Mouse (Mus musculus): Measurements from ENCODE around the gene Rasgrp1. TPM values are rescaled to one million over a fixed set of nuclear protein-coding genes. Genes with fewer than 3 reads are reported as not detected.

Gene Rasgrp1
- polyA plus RNA-seq, 1 experiment = not detected

DNA sequence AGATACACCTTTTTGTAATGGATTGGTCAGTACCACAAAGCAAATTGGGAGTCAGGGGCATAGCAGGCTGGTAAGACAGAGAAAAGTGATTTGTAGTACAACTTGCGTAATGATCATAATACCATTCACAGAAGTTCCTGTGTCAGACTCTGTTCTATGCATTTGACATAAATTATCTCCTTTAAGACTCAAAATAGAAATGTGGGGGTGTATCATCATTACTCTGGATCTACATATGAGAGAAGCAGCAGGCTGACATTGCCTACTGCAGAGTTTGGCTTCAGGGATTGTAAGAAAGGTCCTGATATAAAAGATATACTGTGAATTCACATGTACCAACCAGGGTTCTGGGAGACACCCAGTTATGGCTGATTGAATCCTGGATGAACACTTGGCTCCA, 28.9 kb upstream of the Rasgrp1 start:
- Histone ChIP-seq H3K36me3 (ENCODE audit: control insufficient read depth) (no peaks in the 10 kb centered on the region), H3K4me3 (replicated peaks) (no peak overlapping the region), H3K4me1 (ENCODE audit: control insufficient read depth) (no peaks in the 10 kb centered on the region), H3K27me3 (ENCODE audit: control insufficient read depth) (no peaks in the 10 kb centered on the region), H3K9me3 (ENCODE audit: control insufficient read depth, low read length) (no peaks in the 10 kb centered on the region)
- no peak for TF ChIP-seq TAL1 (IDR thresholded peaks at IDR 0.05; ENCODE audit: low read length)
- TF ChIP-seq GATA1 (IDR thresholded peaks at IDR 0.05; ENCODE audit: low read length) = no peak

DNA sequence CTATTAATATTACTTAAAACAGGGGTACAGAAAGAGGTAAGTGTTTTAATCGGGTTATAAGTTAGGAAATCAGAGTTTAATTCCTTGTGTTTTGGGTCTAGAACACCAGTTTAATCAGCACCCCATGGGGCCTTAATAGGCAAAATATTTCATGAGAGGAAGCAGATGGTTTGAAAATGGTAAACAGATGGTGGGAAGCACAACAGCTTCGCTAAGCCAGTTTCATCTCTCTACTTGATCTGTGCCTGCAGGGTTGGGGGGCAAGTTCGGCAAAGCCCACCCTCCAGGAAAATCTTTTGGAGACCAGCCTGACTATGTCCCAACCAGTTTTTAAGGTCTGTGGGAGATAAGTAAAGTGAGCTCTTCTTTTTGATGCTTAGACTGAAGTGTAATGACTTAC, 23.7 kb upstream of the Rasgrp1 start:
- Histone ChIP-seq H3K9me3 (ENCODE audit: control insufficient read depth, low read length) (no peaks in the 10 kb centered on the region), H3K27me3 (ENCODE audit: control insufficient read depth) (no peaks in the 10 kb centered on the region), H3K36me3 (ENCODE audit: control insufficient read depth) (no peaks in the 10 kb centered on the region), H3K4me3 (replicated peaks) (no peak overlapping the region), H3K4me1 (ENCODE audit: control insufficient read depth) (no peaks in the 10 kb centered on the region)
- TF ChIP-seq TAL1 (IDR thresholded peaks at IDR 0.05; ENCODE audit: low read length) = no peak
- no peak for TF ChIP-seq GATA1 (IDR thresholded peaks at IDR 0.05; ENCODE audit: low read length)

DNA sequence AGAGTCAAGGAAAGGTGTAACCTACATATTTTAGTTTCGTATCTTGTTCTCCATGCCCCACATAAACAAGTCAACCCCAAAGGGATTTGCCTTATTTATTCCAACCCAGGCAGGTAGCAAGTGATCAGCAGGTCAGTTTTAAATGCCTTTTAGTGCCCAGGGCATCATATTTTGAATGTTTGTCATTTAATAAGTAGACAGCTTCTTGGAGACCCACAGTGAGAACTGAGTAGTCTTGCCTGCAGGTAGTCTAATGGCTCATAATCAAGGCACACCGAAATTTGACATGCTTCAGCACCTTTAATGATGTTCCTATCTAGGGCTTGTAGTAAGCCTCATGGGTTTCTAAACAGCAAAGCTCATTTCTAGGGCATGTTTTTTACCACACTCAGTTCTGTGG, 21.3 kb upstream of the Rasgrp1 start:
- Histone ChIP-seq H3K4me1 (ENCODE audit: control insufficient read depth) (no peaks in the 10 kb centered on the region), H3K4me3 (replicated peaks) (no peak overlapping the region), H3K27me3 (ENCODE audit: control insufficient read depth) (no peaks in the 10 kb centered on the region), H3K9me3 (ENCODE audit: control insufficient read depth, low read length) (no peaks in the 10 kb centered on the region), H3K36me3 (ENCODE audit: control insufficient read depth) (no peaks in the 10 kb centered on the region)
- TF ChIP-seq GATA1 (IDR thresholded peaks at IDR 0.05; ENCODE audit: low read length) (no peak), TAL1 (IDR thresholded peaks at IDR 0.05; ENCODE audit: low read length) (no peak)

DNA sequence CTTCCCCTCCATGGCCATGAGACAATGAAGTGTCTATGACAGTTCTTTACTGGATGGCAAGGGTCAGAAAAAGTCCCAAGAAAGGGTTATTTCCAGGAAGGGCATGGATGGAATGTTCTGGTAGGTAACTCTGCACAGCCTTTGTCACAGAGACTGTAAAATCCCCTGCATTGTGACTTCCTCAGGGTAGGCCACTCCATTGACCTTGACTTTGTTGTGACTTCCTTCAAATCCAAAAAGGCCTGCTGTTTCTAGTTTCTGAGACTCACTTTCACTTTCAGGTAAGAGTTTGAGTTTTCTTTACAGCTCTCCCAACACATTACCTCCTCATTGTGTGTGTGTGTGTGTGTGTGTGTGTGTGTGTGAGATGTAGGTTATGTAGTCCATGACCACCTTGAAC, 15.1 kb upstream of the Rasgrp1 start:
- H3K36me3 ChIP-seq (ENCODE audit: control insufficient read depth) = no peaks in the 10 kb centered on the region
- H3K9me3 ChIP-seq (ENCODE audit: control insufficient read depth, low read length) = no peaks in the 10 kb centered on the region
- H3K4me1 ChIP-seq (ENCODE audit: control insufficient read depth) = no peaks in the 10 kb centered on the region
- no peaks in the 10 kb centered on the region for H3K27me3 ChIP-seq (ENCODE audit: control insufficient read depth)
- TF ChIP-seq GATA1 (IDR thresholded peaks at IDR 0.05; ENCODE audit: low read length) (no peak), TAL1 (IDR thresholded peaks at IDR 0.05; ENCODE audit: low read length) (no peak)
- no peak overlapping the region for H3K4me3 ChIP-seq (replicated peaks)

DNA sequence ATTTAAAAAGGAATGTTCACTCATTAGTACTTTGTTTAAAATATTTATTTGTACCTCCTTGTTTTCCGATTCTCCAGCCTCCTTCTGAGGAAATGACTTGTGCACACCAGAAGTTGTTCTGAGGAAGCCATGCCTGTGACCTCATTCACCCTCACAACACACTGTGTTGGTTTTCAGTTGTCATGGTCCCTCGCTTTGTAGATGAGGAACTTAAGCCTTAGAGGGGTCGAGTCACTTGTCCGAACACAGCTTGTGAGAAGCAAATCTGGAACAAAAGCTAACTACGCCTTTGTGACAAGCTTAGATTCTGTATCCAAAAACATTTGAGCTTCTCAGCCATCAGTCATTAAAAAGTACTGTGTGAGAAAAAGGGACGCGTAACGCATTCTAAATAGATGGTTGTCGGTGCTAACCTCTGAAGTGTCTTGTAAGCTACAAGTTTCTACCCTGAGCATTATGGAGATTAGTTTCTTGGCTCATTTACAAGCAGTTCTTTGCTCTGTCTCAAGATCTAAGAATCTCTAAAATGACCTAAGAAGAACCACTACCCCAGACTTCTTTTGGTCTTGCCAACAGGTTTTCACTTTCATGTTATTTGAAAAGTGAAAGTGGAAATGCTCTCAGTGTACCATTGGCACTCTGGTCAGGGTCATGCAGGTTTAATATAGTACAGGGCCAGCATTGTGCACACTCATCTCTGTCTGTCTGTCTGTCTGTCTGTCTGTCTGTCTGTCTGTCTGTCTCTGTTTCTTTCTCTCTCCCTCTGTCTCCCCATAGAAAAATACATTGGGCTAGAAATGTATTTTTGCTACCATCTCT, 9.7 kb upstream of the Rasgrp1 start:
- H3K27me3 ChIP-seq (ENCODE audit: control insufficient read depth) = no peaks in the 10 kb centered on the region
- H3K4me1 ChIP-seq (ENCODE audit: control insufficient read depth) = no peaks in the 10 kb centered on the region
- H3K9me3 ChIP-seq (ENCODE audit: control insufficient read depth, low read length) = no peaks in the 10 kb centered on the region
- H3K4me3 ChIP-seq (replicated peaks) = no peak overlapping the region
- no peak for TF ChIP-seq TAL1 (IDR thresholded peaks at IDR 0.05; ENCODE audit: low read length)
- no peaks in the 10 kb centered on the region for H3K36me3 ChIP-seq (ENCODE audit: control insufficient read depth)

DNA sequence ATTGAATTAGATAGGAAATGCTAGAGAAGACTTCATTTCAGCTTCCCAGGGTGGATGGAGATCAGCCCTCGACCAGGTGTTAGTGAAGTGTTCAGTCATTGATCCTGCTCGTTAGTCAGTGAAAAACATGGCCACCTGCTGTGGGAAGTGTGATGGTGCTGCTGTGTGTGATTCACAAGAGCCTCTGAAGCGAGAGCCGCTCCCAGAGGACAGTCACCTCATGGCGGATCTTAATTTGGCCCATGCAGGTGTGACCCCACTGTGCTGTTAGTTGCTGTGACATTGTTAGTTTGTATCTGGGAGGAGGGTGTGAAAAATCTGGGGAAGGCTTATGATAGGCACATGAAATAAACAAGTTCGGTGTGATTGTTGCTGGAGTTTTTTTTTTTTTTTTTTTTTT, 7.3 kb upstream of the Rasgrp1 start:
- Histone ChIP-seq H3K9me3 (ENCODE audit: control insufficient read depth, low read length) (no peaks in the 10 kb centered on the region), H3K36me3 (ENCODE audit: control insufficient read depth) (no peaks in the 10 kb centered on the region), H3K4me1 (ENCODE audit: control insufficient read depth) (no peaks in the 10 kb centered on the region), H3K27me3 (ENCODE audit: control insufficient read depth) (no peaks in the 10 kb centered on the region), H3K4me3 (replicated peaks) (no peak overlapping the region)
- TF ChIP-seq GATA1 (IDR thresholded peaks at IDR 0.05; ENCODE audit: low read length) (no peak), TAL1 (IDR thresholded peaks at IDR 0.05; ENCODE audit: low read length) (no peak)

DNA sequence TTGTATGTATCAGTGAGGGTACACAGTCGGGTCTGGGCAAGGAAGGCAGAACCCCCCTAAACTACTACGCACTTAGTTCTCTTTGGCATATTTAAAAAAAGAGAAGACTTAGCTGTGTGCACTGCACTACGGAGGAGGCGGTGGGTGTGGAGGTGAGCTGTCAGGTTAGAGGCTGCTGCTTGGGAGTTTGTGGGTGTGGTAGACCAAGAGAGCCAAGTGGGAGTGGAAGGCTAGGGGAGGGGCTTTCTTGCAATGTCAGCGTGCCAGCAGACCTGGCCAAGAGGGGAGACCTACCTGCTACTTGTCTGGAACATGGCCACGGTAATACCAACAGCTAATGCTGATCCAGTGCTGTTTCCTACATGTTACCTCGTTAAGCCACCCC, 431 bp upstream of the Rasgrp1 start:
- TF ChIP-seq TAL1 (IDR thresholded peaks at IDR 0.05; ENCODE audit: low read length) = no peak
- no peak for TF ChIP-seq GATA1 (IDR thresholded peaks at IDR 0.05; ENCODE audit: low read length)
- peaks cover 2% of the 10 kb centered on the region for H3K4me1 ChIP-seq (ENCODE audit: control insufficient read depth)
- peaks cover 27% of the 10 kb centered on the region for H3K27me3 ChIP-seq (ENCODE audit: control insufficient read depth)

DNA sequence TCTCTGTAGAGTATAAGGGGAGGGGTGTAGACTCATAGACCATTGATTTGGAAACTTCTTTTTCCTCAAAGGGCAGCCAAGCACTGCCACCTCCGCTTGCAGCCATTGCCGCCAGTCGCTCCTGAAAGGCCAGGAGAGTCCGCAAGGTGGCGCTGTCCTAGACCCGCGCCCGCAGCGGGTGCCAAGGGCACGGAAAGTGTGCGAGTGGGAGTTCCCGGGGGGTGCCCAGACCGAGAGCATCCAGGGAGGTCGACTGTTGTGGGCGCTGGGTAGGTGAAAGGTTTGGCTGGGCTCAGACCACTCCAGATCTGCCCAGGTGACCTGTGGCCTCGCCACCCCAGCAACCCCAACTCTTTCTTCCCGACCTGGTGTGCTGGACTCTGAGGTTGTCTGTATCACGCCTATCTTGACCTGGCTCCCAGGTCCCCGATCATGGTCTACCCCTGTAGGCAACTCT, 683 bp downstream of the Rasgrp1 start:
- peaks cover 27% of the 10 kb centered on the region for H3K27me3 ChIP-seq (ENCODE audit: control insufficient read depth)
- TF ChIP-seq GATA1 (IDR thresholded peaks at IDR 0.05; ENCODE audit: low read length) (no peak), TAL1 (IDR thresholded peaks at IDR 0.05; ENCODE audit: low read length) (no peak)
- H3K4me3 ChIP-seq (replicated peaks) = peak overlapping the region; percentile 29
- H3K36me3 ChIP-seq (ENCODE audit: control insufficient read depth) = no peaks in the 10 kb centered on the region
- H3K4me1 ChIP-seq (ENCODE audit: control insufficient read depth) = peaks cover 2% of the 10 kb centered on the region
- no peaks in the 10 kb centered on the region for H3K9me3 ChIP-seq (ENCODE audit: control insufficient read depth, low read length)

More for the DNA sequence above, 431 bp upstream of the Rasgrp1 start:
- Histone ChIP-seq H3K36me3 (ENCODE audit: control insufficient read depth) (no peaks in the 10 kb centered on the region), H3K4me3 (replicated peaks) (no peak overlapping the region), H3K9me3 (ENCODE audit: control insufficient read depth, low read length) (no peaks in the 10 kb centered on the region)

DNA sequence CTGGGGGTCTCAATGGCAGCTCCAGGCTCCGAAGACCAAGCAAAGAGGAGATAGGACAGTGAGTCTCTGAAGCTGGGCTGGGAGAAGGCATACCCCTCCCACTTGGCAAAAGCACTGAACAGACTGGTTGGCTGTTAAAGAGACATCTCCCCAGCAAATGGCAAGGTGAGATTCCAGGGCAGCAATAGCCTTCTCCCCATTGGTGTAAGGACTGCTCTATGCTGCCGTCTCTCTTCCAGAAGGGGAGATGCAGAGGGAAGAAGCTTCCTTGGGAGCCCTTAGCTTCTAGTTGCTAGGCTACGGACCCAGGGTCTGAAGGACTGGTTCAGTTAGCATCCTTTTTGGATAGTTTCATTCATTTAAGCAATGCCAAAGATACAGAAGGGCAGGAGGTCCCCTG, 4.3 kb downstream of the Rasgrp1 start:
- Histone ChIP-seq H3K4me3 (replicated peaks) (no peak overlapping the region), H3K27me3 (ENCODE audit: control insufficient read depth) (peaks cover 22% of the 10 kb centered on the region), H3K9me3 (ENCODE audit: control insufficient read depth, low read length) (no peaks in the 10 kb centered on the region), H3K36me3 (ENCODE audit: control insufficient read depth) (no peaks in the 10 kb centered on the region), H3K4me1 (ENCODE audit: control insufficient read depth) (peaks cover 2% of the 10 kb centered on the region)
- TF ChIP-seq TAL1 (IDR thresholded peaks at IDR 0.05; ENCODE audit: low read length) (no peak), GATA1 (IDR thresholded peaks at IDR 0.05; ENCODE audit: low read length) (no peak)

DNA sequence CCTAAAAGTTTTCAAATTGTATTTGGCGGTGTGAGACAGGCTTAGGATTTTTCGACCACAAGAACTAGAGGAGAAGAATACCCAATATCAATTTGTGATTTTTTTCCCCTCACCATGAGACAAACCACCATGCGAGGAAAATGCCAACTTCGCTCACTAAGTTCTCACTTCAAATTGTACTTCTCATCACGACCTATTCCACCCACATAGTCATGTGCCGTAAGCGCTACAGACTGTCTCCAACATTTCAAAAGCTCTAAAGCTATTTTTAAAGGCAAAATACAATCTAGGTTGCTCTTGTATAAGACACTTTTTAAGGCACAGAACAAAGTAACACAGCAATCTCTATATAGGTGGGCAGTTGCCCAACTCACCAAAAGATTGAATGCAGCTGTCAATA, 4.9 kb downstream of the Rasgrp1 start:
- H3K9me3 ChIP-seq (ENCODE audit: control insufficient read depth, low read length) = no peaks in the 10 kb centered on the region
- H3K27me3 ChIP-seq (ENCODE audit: control insufficient read depth) = peaks cover 16% of the 10 kb centered on the region
- no peak overlapping the region for H3K4me3 ChIP-seq (replicated peaks)
- no peaks in the 10 kb centered on the region for H3K36me3 ChIP-seq (ENCODE audit: control insufficient read depth)
- H3K4me1 ChIP-seq (ENCODE audit: control insufficient read depth) = peaks cover 2% of the 10 kb centered on the region
- TF ChIP-seq TAL1 (IDR thresholded peaks at IDR 0.05; ENCODE audit: low read length) (no peak), GATA1 (IDR thresholded peaks at IDR 0.05; ENCODE audit: low read length) (no peak)

Measured in erythroblast, embryonic 14.5 days (primary cell).